Mouse (Mus musculus): ENCODE measurements around the gene Tmem132b. TPM values are rescaled to one million over a fixed set of nuclear protein-coding genes. Genes with fewer than 3 reads are reported as not detected.
"Not testable (repeated sequence)": the region's sequence is repeated elsewhere in the genome, so short reads cannot be mapped to it uniquely, and the experiment has no call there.

Tmem132b gene
- polyA plus RNA-seq, 1 experiment = under 0.01 TPM

- Histone ChIP-seq H3K4me3 (ENCODE audit: insufficient read depth, poor library complexity, severe bottlenecking) (no peak overlapping the region), H3K36me3 (ENCODE audit: control insufficient read depth, insufficient read depth) (peaks cover 56% of the 10 kb centered on the region), H3K27me3 (ENCODE audit: control insufficient read depth, insufficient read depth, insufficient read length) (no peaks in the 10 kb centered on the region), H3K79me2 (ENCODE audit: control insufficient read depth, insufficient read depth) (peaks cover 7% of the 10 kb centered on the region), H3ac (ENCODE audit: control insufficient read depth, insufficient read length, low read depth) (no peak overlapping the region), H3K79me3 (ENCODE audit: low read depth) (no peaks in the 10 kb centered on the region)
- TF ChIP-seq MYOG (IDR thresholded peaks at IDR 0.05; ENCODE audit: control insufficient read depth, extremely low read depth, insufficient read length) (no peak), CEBPB (IDR thresholded peaks at IDR 0.05; ENCODE audit: low read depth) (no peak), MYOD1 (IDR thresholded peaks at IDR 0.05; ENCODE audit: control insufficient read depth, insufficient read length, low read depth) (no peak), FOSL1 (IDR thresholded peaks at IDR 0.05; ENCODE audit: insufficient read depth, low read length, poor library complexity, severe bottlenecking) (no peak)
These were observed 44.0 kb upstream of the Tmem132b start for GRCm38 (mm10) chr5:125487375-125488115.

GRCm38 (mm10) chr5:125488116-125488455 is 43.5 kb upstream of the Tmem132b start:
- Histone ChIP-seq H3K79me3 (ENCODE audit: low read depth) (no peaks in the 10 kb centered on the region), H3K27me3 (ENCODE audit: control insufficient read depth, insufficient read depth, insufficient read length) (no peaks in the 10 kb centered on the region), H3K4me3 (ENCODE audit: insufficient read depth, poor library complexity, severe bottlenecking) (no peak overlapping the region), H3ac (ENCODE audit: control insufficient read depth, insufficient read length, low read depth) (no peak overlapping the region), H3K79me2 (ENCODE audit: control insufficient read depth, insufficient read depth) (peaks cover 2% of the 10 kb centered on the region), H3K36me3 (ENCODE audit: control insufficient read depth, insufficient read depth) (peaks cover 51% of the 10 kb centered on the region)
- no peak for TF ChIP-seq CTCF (IDR thresholded peaks at IDR 0.05; ENCODE audit: control insufficient read depth, insufficient read depth, insufficient read length)
- peak; percentile 79 for TF ChIP-seq MAX (IDR thresholded peaks at IDR 0.05)
- no peak for TF ChIP-seq MYOD1 (IDR thresholded peaks at IDR 0.05; ENCODE audit: control insufficient read depth, insufficient read length, low read depth)

- H3K79me3 ChIP-seq (ENCODE audit: low read depth); H3K27me3 ChIP-seq (ENCODE audit: control insufficient read depth, insufficient read depth, insufficient read length); H3ac ChIP-seq (ENCODE audit: control insufficient read depth, insufficient read length, low read depth); H3K4me3 ChIP-seq (ENCODE audit: insufficient read depth, poor library complexity, severe bottlenecking); H3K79me2 ChIP-seq (ENCODE audit: control insufficient read depth, insufficient read depth): not testable (repeated sequence)
- peaks cover 45% of the 10 kb centered on the region for H3K36me3 ChIP-seq (ENCODE audit: control insufficient read depth, insufficient read depth)
These were observed 42.6 kb upstream of the Tmem132b start for GRCm38 (mm10) chr5:125488953-125489352.

GRCm38 (mm10) chr5:125491107-125491506 is 40.5 kb upstream of the Tmem132b start:
- TF ChIP-seq FOSL1 (IDR thresholded peaks at IDR 0.05; ENCODE audit: insufficient read depth, low read length, poor library complexity, severe bottlenecking) (no peak), MAX (IDR thresholded peaks at IDR 0.05) (no peak), CTCF (IDR thresholded peaks at IDR 0.05; ENCODE audit: control insufficient read depth, insufficient read depth, insufficient read length) (no peak), MYOD1 (IDR thresholded peaks at IDR 0.05; ENCODE audit: control insufficient read depth, insufficient read length, low read depth) (no peak), CEBPB (IDR thresholded peaks at IDR 0.05; ENCODE audit: low read depth) (no peak), MYOG (IDR thresholded peaks at IDR 0.05; ENCODE audit: control insufficient read depth, extremely low read depth, insufficient read length) (no peak), USF1 (IDR thresholded peaks at IDR 0.05; ENCODE audit: low read depth) (no peak)
- no peak overlapping the region for H3ac ChIP-seq (ENCODE audit: control insufficient read depth, insufficient read length, low read depth)
- no peaks in the 10 kb centered on the region for H3K27me3 ChIP-seq (ENCODE audit: control insufficient read depth, insufficient read depth, insufficient read length)
- no peaks in the 10 kb centered on the region for H3K79me2 ChIP-seq (ENCODE audit: control insufficient read depth, insufficient read depth)
- H3K36me3 ChIP-seq (ENCODE audit: control insufficient read depth, insufficient read depth) = peaks cover 54% of the 10 kb centered on the region
- no peaks in the 10 kb centered on the region for H3K79me3 ChIP-seq (ENCODE audit: low read depth)
- no peak overlapping the region for H3K4me3 ChIP-seq (ENCODE audit: insufficient read depth, poor library complexity, severe bottlenecking)

- no peak for TF ChIP-seq MYOD1 (IDR thresholded peaks at IDR 0.05; ENCODE audit: control insufficient read depth, insufficient read length, low read depth)
- TF ChIP-seq CEBPB (IDR thresholded peaks at IDR 0.05; ENCODE audit: low read depth) = no peak
- TF ChIP-seq MAX (IDR thresholded peaks at IDR 0.05) = no peak
- TF ChIP-seq MYOG (IDR thresholded peaks at IDR 0.05; ENCODE audit: control insufficient read depth, extremely low read depth, insufficient read length) = no peak
- TF ChIP-seq USF1 (IDR thresholded peaks at IDR 0.05; ENCODE audit: low read depth) = no peak
- no peak for TF ChIP-seq FOSL1 (IDR thresholded peaks at IDR 0.05; ENCODE audit: insufficient read depth, low read length, poor library complexity, severe bottlenecking)
- no peak for TF ChIP-seq CTCF (IDR thresholded peaks at IDR 0.05; ENCODE audit: control insufficient read depth, insufficient read depth, insufficient read length)
- Histone ChIP-seq H3K79me3 (ENCODE audit: low read depth) (peaks cover 1% of the 10 kb centered on the region), H3K4me3 (ENCODE audit: insufficient read depth, poor library complexity, severe bottlenecking) (no peak overlapping the region), H3K36me3 (ENCODE audit: control insufficient read depth, insufficient read depth) (peaks cover 47% of the 10 kb centered on the region), H3ac (ENCODE audit: control insufficient read depth, insufficient read length, low read depth) (no peak overlapping the region), H3K27me3 (ENCODE audit: control insufficient read depth, insufficient read depth, insufficient read length) (no peaks in the 10 kb centered on the region), H3K79me2 (ENCODE audit: control insufficient read depth, insufficient read depth) (no peaks in the 10 kb centered on the region)
These were observed 39.0 kb upstream of the Tmem132b start for GRCm38 (mm10) chr5:125492379-125493092.

- H3K27me3 ChIP-seq (ENCODE audit: control insufficient read depth, insufficient read depth, insufficient read length) = no peaks in the 10 kb centered on the region
- H3ac ChIP-seq (ENCODE audit: control insufficient read depth, insufficient read length, low read depth) = no peak overlapping the region
- TF ChIP-seq MAX (IDR thresholded peaks at IDR 0.05) = no peak
- no peak for TF ChIP-seq CEBPB (IDR thresholded peaks at IDR 0.05; ENCODE audit: low read depth)
- TF ChIP-seq CTCF (IDR thresholded peaks at IDR 0.05; ENCODE audit: control insufficient read depth, insufficient read depth, insufficient read length) = no peak
- no peak for TF ChIP-seq FOSL1 (IDR thresholded peaks at IDR 0.05; ENCODE audit: insufficient read depth, low read length, poor library complexity, severe bottlenecking)
- TF ChIP-seq MYOG (IDR thresholded peaks at IDR 0.05; ENCODE audit: control insufficient read depth, extremely low read depth, insufficient read length) = no peak
- TF ChIP-seq USF1 (IDR thresholded peaks at IDR 0.05; ENCODE audit: low read depth) = no peak
- no peak for TF ChIP-seq MYOD1 (IDR thresholded peaks at IDR 0.05; ENCODE audit: control insufficient read depth, insufficient read length, low read depth)
- H3K79me2 ChIP-seq (ENCODE audit: control insufficient read depth, insufficient read depth) = peaks cover 3% of the 10 kb centered on the region
- peaks cover 44% of the 10 kb centered on the region for H3K36me3 ChIP-seq (ENCODE audit: control insufficient read depth, insufficient read depth)
- peaks cover 3% of the 10 kb centered on the region for H3K79me3 ChIP-seq (ENCODE audit: low read depth)
- no peak overlapping the region for H3K4me3 ChIP-seq (ENCODE audit: insufficient read depth, poor library complexity, severe bottlenecking)
These were observed 38.5 kb upstream of the Tmem132b start for GRCm38 (mm10) chr5:125493093-125493423.
